Mouse (Mus musculus): Measurements from ENCODE around the gene Zfp319.

Gene Zfp319

DNA sequence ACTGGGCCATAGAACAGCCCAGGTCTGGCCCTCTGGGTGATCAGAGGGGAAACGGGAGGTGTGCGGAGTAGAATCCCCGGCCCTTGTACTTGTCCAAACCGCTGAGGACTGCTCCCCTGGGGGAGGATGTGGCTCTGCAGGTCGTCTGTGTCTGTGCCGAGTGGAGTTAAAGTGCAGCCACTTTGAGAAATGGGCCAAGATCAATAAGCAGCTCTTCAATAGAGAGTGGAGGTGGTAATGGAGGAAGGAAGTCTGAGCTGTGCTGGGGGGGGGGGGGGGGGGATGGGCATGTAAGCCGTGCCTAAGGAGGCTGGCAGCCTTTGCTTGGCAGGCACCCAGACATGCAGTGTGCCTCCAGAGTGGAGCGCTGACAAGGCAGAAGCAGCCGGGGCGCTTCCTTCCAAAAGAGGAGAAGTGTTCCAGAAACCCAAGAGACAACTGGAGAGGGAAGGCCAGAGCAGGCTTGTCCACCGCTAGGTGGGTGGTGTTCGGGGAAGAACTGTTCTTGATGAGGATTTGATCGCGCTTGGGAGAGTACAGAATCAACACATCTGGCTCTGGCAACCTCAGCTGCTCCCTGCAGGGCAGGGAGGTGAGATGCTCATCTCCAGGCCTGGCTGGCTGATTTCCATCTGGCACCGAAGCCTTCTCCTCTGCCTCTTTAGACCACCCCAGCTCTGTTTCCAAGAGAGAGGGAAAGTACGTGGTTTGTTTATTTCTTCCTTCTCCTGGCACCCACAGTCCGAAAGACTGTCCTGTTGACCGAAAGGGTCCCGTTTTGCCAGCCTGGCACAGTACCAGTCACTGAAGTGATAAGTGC lies 17.3 kb upstream of the Zfp319 start:
- no peak for DNase-seq

GRCm38 (mm10) chr8:95348356-95348755 lies 16.6 kb upstream of the Zfp319 start:
- DNase-seq, result no peak

DNA sequence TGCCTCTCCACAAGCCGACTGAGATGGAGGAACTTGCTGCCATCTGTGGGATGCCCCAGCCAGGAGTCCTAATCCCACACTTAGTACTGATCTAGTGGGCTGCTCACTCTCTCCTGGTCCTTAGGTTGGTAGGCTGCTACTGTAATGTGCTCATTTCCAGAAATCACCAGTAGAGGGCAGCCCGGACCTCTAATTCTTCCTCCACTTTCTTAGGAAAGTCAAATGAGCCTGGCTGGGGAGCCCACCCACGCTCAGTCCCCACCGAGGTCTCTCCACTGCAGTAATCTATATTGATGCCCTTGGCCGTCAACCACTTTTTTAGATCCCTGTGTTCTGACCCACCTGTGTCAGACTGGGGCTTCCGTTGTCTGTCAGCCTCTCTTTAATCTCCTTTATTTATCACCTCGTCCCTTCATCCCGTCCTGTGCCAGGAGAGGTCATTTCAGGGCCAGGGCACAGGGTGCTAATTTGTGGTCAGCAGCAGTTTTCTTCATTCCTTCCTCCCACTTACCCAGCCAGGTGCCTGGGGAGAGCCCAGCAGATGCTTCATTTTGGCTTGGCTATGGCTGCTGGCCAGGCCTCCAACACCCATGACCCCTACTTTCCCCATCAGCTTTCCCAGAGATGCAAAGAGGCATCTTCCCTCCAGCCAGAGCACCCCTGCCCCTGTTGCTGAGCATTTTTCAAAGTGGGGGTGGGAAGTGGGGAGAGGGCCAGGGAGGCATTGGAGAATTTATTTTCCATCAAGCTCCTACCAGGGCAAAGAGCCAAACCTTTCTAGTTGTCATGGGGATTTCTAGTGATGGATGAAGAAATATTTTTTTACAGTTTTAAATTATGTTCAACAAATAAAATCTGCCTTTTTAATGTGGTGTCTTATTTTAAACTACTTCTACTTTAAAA lies 15.1 kb upstream of the Zfp319 start:
- peak in 1 of 2 experiments; percentile 42 for DNase-seq

GRCm38 (mm10) chr8:95344668-95345067 lies 12.9 kb upstream of the Zfp319 start:
- no peak for DNase-seq

- DNase-seq, result no peak
These were observed 10.0 kb upstream of the Zfp319 start for GRCm38 (mm10) chr8:95341721-95342120.

GRCm38 (mm10) chr8:95336363-95336762 lies 4.6 kb upstream of the Zfp319 start:
- no peak for DNase-seq

DNA sequence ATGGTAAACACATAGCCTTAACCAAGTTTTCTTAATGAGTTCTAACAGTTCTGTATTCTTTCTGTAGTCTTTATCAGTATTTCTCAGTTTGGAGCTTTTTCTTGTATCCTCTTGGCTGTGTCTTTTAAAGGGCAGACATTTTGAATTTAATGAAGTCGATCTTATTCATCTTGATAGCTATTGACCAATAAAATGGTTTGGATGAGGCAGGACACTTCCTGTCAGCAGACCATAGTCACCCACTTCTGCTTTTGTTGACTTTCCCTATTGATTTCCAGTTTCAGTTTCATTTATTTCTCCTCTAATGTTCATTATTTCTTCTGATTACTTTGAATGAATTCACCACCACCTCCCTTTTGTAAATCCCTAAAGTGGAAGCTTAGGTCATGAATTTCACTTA lies 4.0 kb upstream of the Zfp319 start:
- no peak for DNase-seq

- no peak for DNase-seq
These were observed 868 bp upstream of the Zfp319 start for GRCm38 (mm10) chr8:95332437-95333199.

GRCm38 (mm10) chr8:95331156-95331719 lies 512 bp downstream of the Zfp319 start:
- DNase-seq, result no peak

- no peak for DNase-seq
These were observed 1.4 kb downstream of the Zfp319 start for GRCm38 (mm10) chr8:95330367-95330766.

- no peak for DNase-seq
These were observed 3.8 kb downstream of the Zfp319 start for GRCm38 (mm10) chr8:95327866-95328465.

- DNase-seq, result no peak
These were observed 4.9 kb downstream of the Zfp319 start for GRCm38 (mm10) chr8:95326822-95327221.

- no peak for DNase-seq
These were observed 7.1 kb downstream of the Zfp319 start for GRCm38 (mm10) chr8:95324646-95325045.

- DNase-seq, result no peak
These were observed 8.5 kb downstream of the Zfp319 start for GRCm38 (mm10) chr8:95323201-95323600.

GRCm38 (mm10) chr8:95320224-95321139 lies 11.3 kb downstream of the Zfp319 start:
- DNase-seq, result peak; percentile 68 to 69

DNA sequence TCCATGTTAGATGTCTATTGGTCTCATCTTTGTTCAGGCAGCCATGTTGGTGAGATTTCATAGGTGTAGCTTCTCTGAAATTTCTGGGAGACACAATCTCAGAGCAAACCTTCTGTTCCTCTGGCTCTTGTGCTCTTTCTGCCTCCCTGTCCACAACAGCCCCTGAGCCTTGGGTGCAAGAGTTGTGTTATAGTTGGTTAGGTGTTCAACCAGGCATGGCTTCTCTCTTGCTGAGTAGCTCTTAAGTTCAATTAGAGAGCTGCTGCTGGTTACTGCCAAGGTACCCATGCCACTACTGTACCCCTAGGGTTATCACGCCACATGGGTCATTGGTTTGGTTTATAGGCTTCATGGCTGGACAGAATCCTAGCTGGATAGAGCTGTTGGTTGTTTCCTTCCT lies 16.4 kb downstream of the Zfp319 start:
- DNase-seq, result no peak

DNA sequence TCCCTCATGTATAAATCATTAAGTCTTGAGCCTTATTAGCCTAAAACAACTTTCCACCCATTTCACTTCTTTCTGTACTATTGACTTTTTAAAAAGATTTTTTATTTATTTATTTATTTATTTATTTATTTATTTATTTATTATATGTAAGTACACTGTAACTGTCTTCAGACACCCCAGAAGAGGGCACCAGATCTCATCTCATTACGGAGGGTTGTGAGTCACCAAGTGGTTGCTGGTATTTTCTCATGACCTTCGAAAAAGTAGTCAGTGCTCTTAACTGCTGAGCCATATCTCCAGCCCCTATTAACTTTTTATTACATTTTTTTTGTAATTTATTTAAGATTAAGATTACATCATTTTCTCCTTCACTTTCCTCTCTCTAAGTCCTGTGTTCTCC lies 17.0 kb downstream of the Zfp319 start:
- DNase-seq, result no peak

- DNase-seq, result no peak
These were observed 17.9 kb downstream of the Zfp319 start for GRCm38 (mm10) chr8:95313857-95314256.

DNA sequence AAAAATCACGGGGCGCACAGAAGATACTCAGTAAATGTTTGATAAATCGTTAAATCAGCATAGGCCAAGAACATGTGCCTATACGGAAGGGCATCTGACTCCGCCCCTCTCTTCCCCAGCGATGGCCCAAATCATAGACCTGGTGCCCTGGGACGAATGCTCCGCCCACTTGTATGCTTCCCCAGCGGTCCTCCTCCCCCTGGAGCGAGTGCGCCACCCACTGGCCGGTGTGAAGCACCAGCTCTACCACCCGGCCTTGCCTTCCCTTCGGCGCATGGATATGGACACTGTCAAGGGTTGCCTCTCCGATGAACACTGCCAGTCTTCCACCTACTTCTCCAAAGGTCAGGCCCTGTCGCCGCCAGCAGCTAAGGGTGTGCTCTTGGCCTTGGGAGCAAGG lies 18.9 kb downstream of the Zfp319 start:
- DNase-seq, result no peak

DNA sequence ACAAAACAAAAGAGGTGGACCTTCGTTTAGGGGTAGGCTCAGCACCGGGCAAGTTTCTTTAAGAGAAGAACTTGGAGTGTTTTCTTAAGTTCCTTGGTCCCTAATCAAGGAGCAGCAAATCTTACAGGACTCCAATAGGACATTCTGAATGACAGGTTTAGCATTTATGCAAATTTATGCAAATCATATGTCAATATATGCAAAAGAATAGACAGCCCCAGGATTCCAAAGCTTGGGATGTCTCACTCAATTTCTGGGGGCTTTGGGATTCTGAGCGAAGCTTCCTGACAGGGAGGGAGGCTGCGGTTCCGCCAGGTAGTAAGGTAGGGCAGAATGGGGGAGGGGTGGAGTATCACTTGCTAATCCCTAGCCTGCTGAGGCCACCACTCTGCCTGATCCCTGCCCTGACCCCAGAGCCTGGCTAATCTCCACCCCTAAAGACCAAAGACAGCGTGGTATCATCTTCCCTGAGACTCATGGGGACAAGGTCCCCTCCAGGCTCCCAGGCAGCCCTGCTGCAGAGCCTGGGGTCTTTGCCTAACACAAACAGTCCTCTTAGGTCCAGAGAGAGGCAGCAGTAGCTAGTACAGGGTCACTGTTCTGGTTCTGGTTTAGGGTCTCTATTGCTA lies 21.3 kb downstream of the Zfp319 start, which contains the start of gene Tepp:
Gene Tepp (plus strand): TSS at position 225 of the 629 bp plus-strand sequence.
- no peak for DNase-seq

DNA sequence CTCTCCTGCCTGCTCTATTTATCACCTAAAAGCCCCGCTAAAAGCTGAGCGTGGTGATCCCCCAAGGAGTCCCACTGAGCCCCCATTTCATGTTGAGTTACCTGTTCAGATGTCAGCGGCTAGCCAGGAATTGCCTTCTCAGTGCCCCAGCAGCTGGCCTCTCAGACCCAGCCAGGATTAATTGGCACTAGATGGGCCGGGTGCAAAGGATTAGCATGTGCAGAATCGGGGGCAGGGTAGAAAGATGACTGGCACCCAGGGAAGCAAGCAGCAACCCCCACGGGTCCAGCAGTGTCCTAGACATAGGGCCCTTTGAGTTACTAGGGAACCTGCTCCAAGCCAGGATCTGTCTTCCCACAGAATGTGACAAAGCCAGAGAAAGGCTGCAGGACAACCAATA lies 25.3 kb downstream of the Zfp319 start, which contains the start of gene Cngb1:
Gene Cngb1 (minus strand): TSS at position 155 of the 400 bp plus-strand sequence.
- DNase-seq, result no peak
